Mouse (Mus musculus) heart, postnatal 4 days (tissue): ENCODE results near the gene Zwilch. TPM values are rescaled to one million over a fixed set of nuclear protein-coding genes. Genes with fewer than 3 reads are reported as not detected.
"Not testable (repeated sequence)": the region's sequence is repeated elsewhere in the genome, so short reads cannot be mapped to it uniquely, and the experiment has no call there.

Experiments
- DNase-seq: peaks from one replicate; pipeline ENCODE4 v3.0.0; 2021
- total RNA-seq, 2 experiments: library from RNA; stranded (reverse); gene quantifications; 2 replicates each; pipeline ENCODE4 v1.2.3; 2021

The Zwilch gene
- 10 to 100 TPM; 17.2 to 18.2 TPM for total RNA-seq

DNA sequence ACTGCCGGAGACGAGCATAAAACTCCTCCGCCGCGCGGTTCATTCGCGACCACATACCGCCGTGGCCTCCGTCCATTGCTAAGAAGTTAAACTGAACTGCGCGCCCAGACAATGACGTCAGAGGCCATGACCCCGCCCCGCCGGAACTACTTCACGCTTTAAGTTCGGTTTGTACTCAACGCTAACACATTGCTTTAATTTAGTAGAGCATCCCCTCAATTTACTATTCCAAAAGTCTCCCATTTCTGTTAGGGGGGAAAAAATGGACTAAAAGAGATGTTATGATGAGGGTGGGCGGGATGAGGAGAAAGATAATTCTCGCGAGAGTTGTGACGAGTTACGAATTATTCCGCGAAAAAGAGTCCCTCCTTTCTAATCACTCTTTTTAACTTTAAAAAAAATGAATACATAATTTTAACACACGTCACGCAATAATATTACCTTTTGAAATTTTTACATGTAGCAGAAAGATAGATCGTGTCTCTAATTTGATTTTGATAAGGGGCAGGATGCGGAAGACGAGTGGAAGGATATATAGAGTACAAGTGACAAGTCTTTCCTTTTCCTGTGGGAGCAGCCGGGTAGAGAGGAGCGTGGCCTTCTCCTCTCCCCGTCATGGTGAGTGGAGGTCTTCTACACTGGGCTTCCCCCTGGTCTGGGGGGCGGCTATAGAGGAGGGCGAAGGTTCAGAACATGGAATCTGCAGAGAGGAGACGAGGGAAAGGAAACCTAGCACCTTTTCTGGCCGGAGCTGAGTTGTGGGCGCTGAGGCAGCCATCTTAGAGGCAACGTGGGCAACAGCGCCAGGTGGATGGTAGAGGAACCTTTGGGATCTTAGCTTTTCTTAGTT lies at the start of gene Zwilch, which contains the start of gene Rpl4:
Gene Zwilch (minus strand): TSS at position 289 of the 850 bp plus-strand sequence.
Gene Rpl4 (plus strand): TSS at position 560 of the 850 bp plus-strand sequence.
- DNase-seq, result peak; percentile 84

GRCm38 (mm10) chr9:64222098-64222497 lies 49.2 kb upstream of the Zwilch start:
- no peak for DNase-seq

DNA sequence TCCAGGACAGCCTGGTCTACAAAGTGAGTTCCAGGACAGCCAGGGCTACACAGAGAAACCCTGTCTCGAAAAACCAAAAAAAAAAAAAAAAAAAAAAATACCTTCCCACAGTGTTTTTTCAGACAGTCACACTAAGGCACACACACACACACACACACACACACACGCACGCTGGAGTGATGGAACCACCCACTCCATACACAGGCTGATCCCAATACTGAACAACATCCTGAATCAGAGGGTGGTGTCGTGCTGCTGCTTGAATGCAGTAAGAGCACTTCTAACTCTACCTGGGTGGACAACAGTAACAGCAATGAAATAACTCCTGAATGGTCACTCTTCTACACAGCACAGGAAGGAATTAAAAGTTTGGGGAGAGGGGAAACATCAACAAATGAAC lies 48.6 kb upstream of the Zwilch start:
- no peak for DNase-seq

DNA sequence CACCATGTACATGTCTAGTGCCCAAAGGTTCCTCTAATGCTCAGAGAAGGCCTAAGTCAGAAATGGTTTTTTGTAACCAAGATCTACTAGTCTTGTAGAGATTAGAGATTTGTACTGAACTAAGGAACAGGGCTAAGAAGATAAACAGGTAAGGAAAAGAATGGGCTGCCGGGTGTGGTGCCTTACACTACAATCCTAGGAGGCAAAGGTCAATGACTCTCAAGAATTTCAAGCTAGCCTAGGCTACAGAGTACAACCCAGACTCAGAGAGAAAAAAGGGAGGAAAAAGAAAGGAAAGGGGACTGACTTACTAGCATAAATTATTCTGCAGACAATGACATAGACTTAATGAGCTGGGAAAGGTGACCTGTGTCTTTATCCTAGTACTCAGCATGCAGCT lies 47.7 kb upstream of the Zwilch start:
- DNase-seq, result no peak

GRCm38 (mm10) chr9:64219772-64220420 lies 47.0 kb upstream of the Zwilch start:
- DNase-seq, result no peak

DNA sequence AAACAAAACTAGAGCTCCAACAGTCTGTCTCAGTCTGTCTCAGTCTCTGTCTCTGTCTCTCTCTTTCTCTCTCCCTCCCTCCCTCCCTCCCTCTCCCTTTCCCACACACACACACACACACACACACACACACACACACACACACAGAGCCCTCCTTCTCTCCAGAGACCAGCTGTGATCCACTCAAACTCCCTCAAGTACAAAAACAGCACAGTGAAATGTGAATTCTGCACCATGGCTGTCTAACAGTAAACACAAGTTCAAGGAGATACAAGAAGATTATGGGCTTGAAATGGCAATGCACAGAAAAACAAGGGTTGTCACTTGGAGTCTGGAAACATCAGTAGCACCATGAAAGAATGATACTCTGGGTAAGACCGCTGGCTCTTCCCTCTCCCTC lies 46.4 kb upstream of the Zwilch start:
- DNase-seq, result no peak

DNA sequence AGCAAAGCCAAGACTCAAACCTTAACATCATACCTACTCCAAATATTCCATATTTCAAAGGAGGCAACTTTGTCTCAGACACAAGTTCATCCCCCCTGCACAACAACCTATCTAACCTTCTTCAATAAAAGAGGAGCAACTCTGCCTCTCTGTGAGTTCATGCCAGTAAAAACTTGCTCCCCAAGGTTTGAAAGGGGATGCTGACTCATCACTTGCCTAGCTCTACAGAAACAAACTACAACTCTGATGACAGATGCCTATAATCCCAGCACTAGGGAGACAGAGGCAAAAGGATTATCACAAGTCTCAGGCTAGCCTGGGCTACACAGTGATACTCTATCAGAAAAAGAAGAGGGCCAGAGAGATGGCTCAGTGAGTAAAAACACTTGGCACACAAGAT lies 45.0 kb upstream of the Zwilch start:
- DNase-seq, result no peak

DNA sequence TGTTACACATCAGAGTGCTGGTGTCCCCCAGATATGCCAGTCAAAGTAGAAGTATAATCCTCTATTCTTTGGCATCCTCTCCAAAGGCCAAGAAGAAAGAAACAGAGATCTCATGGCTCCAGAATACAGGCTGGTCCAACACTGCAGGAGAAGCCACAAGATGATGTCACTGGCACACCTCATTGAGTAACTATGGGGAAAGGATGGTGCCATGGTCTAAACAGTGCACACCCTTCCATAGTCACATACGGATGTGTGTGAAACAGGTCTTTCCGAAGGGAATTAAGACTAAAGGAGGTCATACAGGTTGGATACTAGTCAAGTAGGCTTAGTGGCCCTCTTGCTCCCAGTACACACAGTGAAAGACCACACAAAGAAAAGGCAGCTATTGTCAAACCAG lies 43.7 kb upstream of the Zwilch start:
- no peak for DNase-seq

DNA sequence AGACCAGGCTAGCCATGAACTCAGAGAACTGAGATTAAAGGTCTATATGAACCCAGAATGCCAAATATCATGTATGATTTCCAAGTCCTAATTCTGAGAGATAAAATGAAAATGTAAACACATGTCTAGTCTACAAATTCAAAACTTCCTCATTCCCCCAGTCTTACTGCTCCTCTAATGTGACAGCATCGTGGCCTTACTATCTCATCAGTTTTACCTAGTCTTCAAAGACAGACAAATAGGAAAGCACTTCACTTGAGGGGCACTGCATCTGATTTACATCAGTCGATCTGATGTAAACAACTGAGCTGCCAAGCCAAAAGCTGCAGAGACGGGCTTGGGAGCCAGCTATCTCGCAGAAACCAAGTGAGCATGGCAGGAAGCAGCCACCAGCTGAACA lies 43.2 kb upstream of the Zwilch start:
- DNase-seq, result no peak

DNA sequence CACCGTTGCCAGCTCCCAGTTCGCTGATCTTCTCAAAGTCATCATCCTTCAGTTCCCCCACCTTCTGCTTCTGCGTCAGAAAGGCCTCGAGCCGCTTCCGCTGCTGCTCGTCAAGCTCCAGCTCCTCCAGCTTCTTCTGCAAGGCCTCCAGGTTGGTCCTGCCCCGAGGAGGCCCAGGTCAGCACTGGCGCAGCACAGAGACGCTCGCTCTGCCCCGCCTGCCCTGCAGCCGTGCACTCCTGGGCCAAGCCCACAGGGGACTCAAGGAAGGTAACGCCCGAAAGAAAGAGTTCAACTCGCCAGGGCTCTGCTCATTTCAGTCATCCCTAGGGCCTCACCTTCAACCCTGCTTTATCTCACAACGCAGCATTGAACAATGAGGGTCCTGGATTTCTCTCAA lies 41.5 kb upstream of the Zwilch start:
- DNase-seq, result no peak

- peak; percentile 30 for DNase-seq
Observed at GRCm38 (mm10) chr9:64207509-64208084, 34.7 kb upstream of the Zwilch start.

GRCm38 (mm10) chr9:64202866-64203265 lies 30.0 kb upstream of the Zwilch start:
- DNase-seq, result no peak

GRCm38 (mm10) chr9:64202331-64202730 lies 29.4 kb upstream of the Zwilch start:
- DNase-seq, result no peak

GRCm38 (mm10) chr9:64199897-64200296 lies 27.0 kb upstream of the Zwilch start:
- DNase-seq, result no peak

GRCm38 (mm10) chr9:64198763-64199418 lies 26.0 kb upstream of the Zwilch start:
- DNase-seq, result not testable (repeated sequence)

- no peak for DNase-seq
Observed at GRCm38 (mm10) chr9:64198068-64198762, 25.3 kb upstream of the Zwilch start.

GRCm38 (mm10) chr9:64197524-64197923 lies 24.6 kb upstream of the Zwilch start:
- DNase-seq, result no peak

- DNase-seq, result peak; percentile 11
Observed at GRCm38 (mm10) chr9:64195554-64195953, 22.6 kb upstream of the Zwilch start.

- no peak for DNase-seq
Observed at GRCm38 (mm10) chr9:64193879-64194278, 21.0 kb upstream of the Zwilch start.

DNA sequence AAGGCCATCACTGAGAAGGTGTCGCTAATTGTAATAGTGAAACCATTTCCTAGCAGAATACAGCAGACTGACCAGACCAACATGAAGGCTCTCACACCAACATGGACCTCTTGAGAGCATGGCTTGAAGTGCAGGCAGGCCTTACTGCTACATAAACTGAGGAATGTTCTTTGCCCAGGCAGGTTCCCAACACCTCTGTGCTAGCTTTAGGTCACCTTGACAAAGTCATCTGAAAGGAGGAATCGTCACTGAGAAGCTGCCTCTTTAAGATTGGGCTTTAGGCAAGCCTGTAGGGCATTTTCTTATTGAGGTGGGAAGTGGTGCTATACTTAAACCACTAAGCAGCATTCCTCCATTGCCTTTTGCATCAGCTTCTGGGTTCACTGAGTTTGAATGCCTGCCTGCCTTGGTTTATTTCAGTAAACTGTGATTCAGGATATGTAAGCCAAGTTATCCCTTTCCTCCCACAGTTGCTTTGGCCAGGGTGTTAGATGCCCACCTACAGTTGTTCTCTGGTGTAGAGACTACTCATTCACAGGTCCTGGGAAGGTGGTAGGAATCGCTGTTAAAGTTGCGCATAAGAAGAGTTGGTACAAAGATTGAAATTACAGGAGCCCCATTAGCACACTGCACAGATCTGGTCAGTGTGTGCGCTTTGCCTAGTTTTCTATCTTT lies 11.4 kb upstream of the Zwilch start:
- no peak for DNase-seq

DNA sequence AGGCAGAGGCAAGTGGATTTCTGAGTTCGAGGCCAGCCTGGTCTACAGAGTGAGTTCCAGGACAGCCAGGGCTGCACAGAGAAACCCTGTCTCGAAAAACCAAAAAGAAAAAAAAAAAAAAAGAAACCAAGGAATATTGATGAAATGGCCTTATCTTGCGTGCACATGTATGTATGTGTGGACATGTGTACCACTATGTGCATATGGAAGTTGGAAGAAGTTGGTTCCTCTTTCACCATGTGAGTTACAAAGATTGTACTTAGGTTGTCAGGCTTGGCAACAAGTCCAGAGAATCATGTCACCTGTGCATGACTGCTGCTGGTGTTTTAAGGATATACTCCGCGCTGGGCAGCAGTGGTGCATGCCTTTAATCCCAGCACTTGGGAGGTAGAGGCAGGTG lies 10.4 kb upstream of the Zwilch start:
- DNase-seq, result not testable (repeated sequence)
